9 mouse cellular contexts compared by ENCODE assay signal in the genomic region with DNA sequence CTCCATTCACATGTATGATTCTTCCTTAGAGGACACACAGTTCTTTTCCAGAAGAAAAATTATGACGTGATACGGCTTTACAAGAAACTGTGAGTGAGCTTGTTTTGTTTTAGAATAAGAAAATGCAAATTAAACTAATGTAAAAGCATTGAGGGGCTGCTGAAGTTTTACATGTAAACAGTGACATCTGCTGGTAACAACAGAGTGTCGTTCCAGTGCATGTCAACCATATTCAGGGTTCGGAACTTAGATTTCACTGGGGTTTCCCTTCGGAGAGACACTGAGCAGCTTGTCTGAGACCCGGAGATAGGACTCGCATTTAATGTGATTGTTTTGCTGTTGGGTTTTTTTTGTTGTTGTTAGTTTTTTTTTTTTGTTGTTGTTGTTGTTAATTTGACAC.
DNase-seq lines count a peak whose midpoint lies in the region; ATAC-seq and TF ChIP-seq lines count a peak whose summit lies in the region.
"Had no signal": no experiment of that assay in that cellular context is flagged by ENCODE, and none has a peak within 500 bp of the region (broad histone marks: within the 10 kb centered on the region; RNA-seq: fewer than 3 reads in every experiment).

No protein-coding gene starts in this region.

- no peak overlapping the region for H3K9ac ChIP-seq in hindbrain, embryonic 11.5 days (ENCODE audit: low read depth, low read length)
- no peak overlapping the region for H3K9ac ChIP-seq in MEL (ENCODE audit: control insufficient read depth, low read depth, low read length, poor library complexity, severe bottlenecking)
- no peak overlapping the region for H3K9ac ChIP-seq in intestine, embryonic 16.5 days (ENCODE audit: low read depth, low read length)

- no peaks in the 10 kb centered on the region for H3K9me3 ChIP-seq in hindbrain, embryonic 11.5 days (ENCODE audit: control insufficient read depth, low read length)
- no peaks in the 10 kb centered on the region for H3K9me3 ChIP-seq in hindbrain, embryonic 10.5 days
- H3K9me3 ChIP-seq in MEL (replicated peaks; ENCODE audit: insufficient read depth, low read length): no peaks in the 10 kb centered on the region
- no peaks in the 10 kb centered on the region for H3K9me3 ChIP-seq in intestine, embryonic 16.5 days (ENCODE audit: control insufficient read depth, low read length)

- TF ChIP-seq EP300 in MEL (IDR thresholded peaks at IDR 0.05; ENCODE audit: low read depth in 1 of 2, low read length in 2 of 2): no peak

- peak; percentile 4; the same call in 1 of the 2 replicates for TF ChIP-seq RAD21 in MEL (IDR thresholded peaks at IDR 0.05; ENCODE audit: low read depth, low read length)

- WGBS in hindbrain, embryonic 11.5 days: 64% methylated on average over 7 of the region's 7 CpGs
- WGBS in hindbrain, embryonic 10.5 days: 69% methylated on average over 7 of the region's 7 CpGs
- 58% methylated on average over 7 of the region's 7 CpGs for WGBS in intestine, embryonic 16.5 days

- H3K4me3 ChIP-seq in hindbrain, embryonic 11.5 days (ENCODE audit: low read depth, low read length): no peak overlapping the region
- H3K4me3 ChIP-seq in hindbrain, embryonic 10.5 days: no peak overlapping the region
- H3K4me3 ChIP-seq in MEL (ENCODE audit: control insufficient read depth in 1 of 2, insufficient read depth in 1 of 2, low read depth in 2 of 2, low read length in 2 of 2): no peak overlapping the region
- no peak overlapping the region for H3K4me3 ChIP-seq in intestine, embryonic 16.5 days (ENCODE audit: low read length)
- H3K4me3 ChIP-seq: myocyte had no signal

- peak; percentile 43; the same call in 1 of the 2 replicates for ATAC-seq in hindbrain, embryonic 11.5 days (ENCODE audit: low FRiP score)
- ATAC-seq in intestine, embryonic 16.5 days: no peak

- H3K4me2 ChIP-seq in hindbrain, embryonic 11.5 days (replicated peaks; ENCODE audit: low read depth, low read length): no peak overlapping the region
- H3K4me2 ChIP-seq in intestine, embryonic 16.5 days (ENCODE audit: low read depth, low read length): no peak overlapping the region

- H3K4me1 ChIP-seq in hindbrain, embryonic 11.5 days (replicated peaks; ENCODE audit: control insufficient read depth, insufficient read depth, low read length): no peaks in the 10 kb centered on the region
- H3K4me1 ChIP-seq in hindbrain, embryonic 10.5 days (replicated peaks): no peaks in the 10 kb centered on the region
- no peaks in the 10 kb centered on the region for H3K4me1 ChIP-seq in MEL (ENCODE audit: control insufficient read depth in 1 of 2, insufficient read depth in 2 of 2, low read length in 2 of 2)
- H3K4me1 ChIP-seq in intestine, embryonic 16.5 days (ENCODE audit: control insufficient read depth, insufficient read depth, low read length): no peaks in the 10 kb centered on the region

- H3K79me2 ChIP-seq in MEL (ENCODE audit: control insufficient read depth, insufficient read depth, low read length, poor library complexity): no peaks in the 10 kb centered on the region

- no peak for TF ChIP-seq POLR2A in MEL (IDR thresholded peaks at IDR 0.05; ENCODE audit: control insufficient read depth in 1 of 2, insufficient read depth in 1 of 2, low read depth in 1 of 2, low read length in 2 of 2, poor library complexity in 1 of 2)

- H3K27ac ChIP-seq in hindbrain, embryonic 11.5 days (ENCODE audit: low read depth, low read length): no peak overlapping the region
- H3K27ac ChIP-seq in hindbrain, embryonic 10.5 days: no peak overlapping the region
- no peak overlapping the region for H3K27ac ChIP-seq in MEL (ENCODE audit: control insufficient read depth, low read depth, low read length)
- H3K27ac ChIP-seq in intestine, embryonic 16.5 days (ENCODE audit: low read length): no peak overlapping the region

- peak; percentile 22 for DNase-seq in hindbrain, embryonic 11.5 days (ENCODE audit: low spot score)
- DNase-seq in hindbrain, embryonic 10.5 days (ENCODE audit: low spot score): no peak
- DNase-seq in MEL (ENCODE audit: low read depth, low spot score): peak; percentile 2
- DNase-seq in cerebellum, postnatal 25 days: peak; percentile 7 to 11
- peak; percentile 7 to 58 for DNase-seq in layer of hippocampus, postnatal 14 days (ENCODE audit: low spot score in 2 of 2)
- DNase-seq in spleen, postnatal 4 days (ENCODE audit: low spot score in 2 of 2): no peak
- no peak for DNase-seq in thymus, postnatal 25 days

- peak in 1 of 3 experiments; percentile 14; a peak in 1 of 6 replicates for TF ChIP-seq CTCF in MEL (IDR thresholded peaks at IDR 0.05 in 2 of 3, conservative IDR thresholded peaks at IDR 0.05 in 1 of 3; ENCODE audit: control insufficient read depth in 1 of 3, insufficient read depth in 1 of 3, low read depth in 2 of 3, low read length in 3 of 3, poor library complexity in 1 of 3, severe bottlenecking in 1 of 3)

- H3K36me3 ChIP-seq in hindbrain, embryonic 11.5 days (ENCODE audit: control insufficient read depth, insufficient read depth, low read length): no peaks in the 10 kb centered on the region
- H3K36me3 ChIP-seq in hindbrain, embryonic 10.5 days: no peaks in the 10 kb centered on the region
- no peaks in the 10 kb centered on the region for H3K36me3 ChIP-seq in MEL (ENCODE audit: control insufficient read depth in 1 of 2, insufficient read depth in 2 of 2, low read length in 2 of 2)
- no peaks in the 10 kb centered on the region for H3K36me3 ChIP-seq in intestine, embryonic 16.5 days (ENCODE audit: control insufficient read depth, insufficient read depth, low read length)

- H3K27me3 ChIP-seq in hindbrain, embryonic 11.5 days (ENCODE audit: control insufficient read depth, insufficient read depth, low read length): no peaks in the 10 kb centered on the region
- H3K27me3 ChIP-seq in hindbrain, embryonic 10.5 days (ENCODE audit: insufficient read depth, poor library complexity, severe bottlenecking): no peaks in the 10 kb centered on the region
- H3K27me3 ChIP-seq in MEL (ENCODE audit: control insufficient read depth in 1 of 2, insufficient read depth in 2 of 2, low read length in 2 of 2): no peaks in the 10 kb centered on the region
- H3K27me3 ChIP-seq in intestine, embryonic 16.5 days (replicated peaks; ENCODE audit: control insufficient read depth, insufficient read depth, low read length): no peaks in the 10 kb centered on the region

TF ChIP-seq in MEL, 35 proteins besides CTCF, POLR2A, EP300 and RAD21:
- TF ChIP-seq SMC3 (IDR thresholded peaks at IDR 0.05; ENCODE audit: low read depth, low read length): 0 out of 2 replicates have a peak, but pooled peaks have one; percentile 5
- TF ChIP-seq KAT2A (conservative IDR thresholded peaks at IDR 0.05; ENCODE audit: low read depth, low read length): no peak

Comparison
In these comparisons a context has a peak if more than half of its experiments do, and no peak if none do; other contexts are left out.
1. DNase-seq: peak in hindbrain, embryonic 11.5 days (single experiment), MEL (single experiment), cerebellum, postnatal 25 days (2 of 2) and layer of hippocampus, postnatal 14 days (2 of 2); none in hindbrain, embryonic 10.5 days (single experiment), spleen, postnatal 4 days (0 of 2) and thymus, postnatal 25 days (single experiment).